Comparison of ENCODE assay signal across 18 mouse cellular contexts in genomic region chr9:91462713-91463425, GRCm38 (mm10).
"Had no signal": no experiment of that assay in that cellular context is flagged by ENCODE, and none has a peak within 500 bp of the region (broad histone marks: within the 10 kb centered on the region; RNA-seq: fewer than 3 reads in every experiment).

No protein-coding gene starts in this region.

- H3K9me3 ChIP-seq: liver, embryonic 15.5 days; lung, embryonic 15.5 days; megakaryocyte, embryonic 14.5 days; midbrain, embryonic 13.5 days; midbrain, embryonic 15.5 days; stomach, embryonic 15.5 days had no signal

- H3K27me3 ChIP-seq: liver, embryonic 15.5 days; lung, embryonic 15.5 days; megakaryocyte, embryonic 14.5 days; midbrain, embryonic 13.5 days; midbrain, embryonic 15.5 days; stomach, embryonic 15.5 days had no signal

- H3K4me1 ChIP-seq: liver, embryonic 15.5 days; lung, embryonic 15.5 days; megakaryocyte, embryonic 14.5 days; midbrain, embryonic 13.5 days; midbrain, embryonic 15.5 days; stomach, embryonic 15.5 days had no signal

- H3K36me3 ChIP-seq: liver, embryonic 15.5 days; lung, embryonic 15.5 days; midbrain, embryonic 13.5 days; midbrain, embryonic 15.5 days; stomach, embryonic 15.5 days had no signal

- H3K27ac ChIP-seq: liver, embryonic 15.5 days; lung, embryonic 15.5 days; macrophage; midbrain, embryonic 13.5 days; midbrain, embryonic 15.5 days; stomach, embryonic 15.5 days; stomach, postnatal 0 days had no signal

- ATAC-seq: liver, postnatal 0 days; lung, postnatal 0 days; midbrain, embryonic 13.5 days; midbrain, embryonic 15.5 days had no signal

- H3K4me3 ChIP-seq: liver, embryonic 15.5 days; lung, embryonic 15.5 days; megakaryocyte, embryonic 14.5 days; midbrain, embryonic 13.5 days; midbrain, embryonic 15.5 days; stomach, embryonic 15.5 days had no signal

- DNase-seq: liver, postnatal 0 days; lung, adult 2 months; lung, postnatal 14 days; lung, postnatal 36 days; right cerebral cortex, postnatal 14 days; thymus, adult 2 months; thymus, postnatal 25 days; thymus, postnatal 4 days had no signal

- H3K9ac ChIP-seq: liver, embryonic 15.5 days; liver, postnatal 0 days; lung, embryonic 15.5 days; midbrain, embryonic 13.5 days; midbrain, embryonic 15.5 days; stomach, embryonic 15.5 days had no signal

- H3K4me2 ChIP-seq: liver, embryonic 15.5 days; lung, embryonic 15.5 days; midbrain, embryonic 11.5 days; midbrain, embryonic 13.5 days; midbrain, embryonic 15.5 days; stomach, embryonic 15.5 days had no signal
